Mouse (Mus musculus) G1E-ER4 (cell line): ENCODE data around the gene Dnajb11. TPM values are rescaled to one million over a fixed set of nuclear protein-coding genes. Genes with fewer than 3 reads are reported as not detected.

Source experiments
- GATA1 ChIP-seq: IDR thresholded peaks from one replicate; pipeline ENCODE4 v1.8.0; 2012; ENCODE audit warnings: low read length, inconsistent platforms
- polyA plus RNA-seq: library from polyadenylated mRNA; stranded (reverse); fragments of >175 nt; gene quantifications from 2 replicates; pipeline ENCODE4 v1.2.3, GENCODE M21; 2012

Dnajb11 gene
- polyA plus RNA-seq, 1 experiment, result 44.1 TPM

- TF ChIP-seq GATA1, result no peak
These were observed 51.6 kb downstream of the Dnajb11 start for GRCm38 (mm10) chr16:22909290-22909689.

GRCm38 (mm10) chr16:22911986-22912385 is 54.3 kb downstream of the Dnajb11 start:
- no peak for TF ChIP-seq GATA1

- no peak for TF ChIP-seq GATA1
These were observed 55.2 kb downstream of the Dnajb11 start for GRCm38 (mm10) chr16:22912886-22913285.

GRCm38 (mm10) chr16:22914276-22914675 is 56.6 kb downstream of the Dnajb11 start:
- no peak for TF ChIP-seq GATA1

- TF ChIP-seq GATA1, result no peak
These were observed 60.4 kb downstream of the Dnajb11 start, which contains the start of gene Fetub for GRCm38 (mm10) chr16:22918034-22918433. Gene Fetub (plus strand): TSS chr16:22918334.

- TF ChIP-seq GATA1, result no peak
These were observed 61.1 kb downstream of the Dnajb11 start for GRCm38 (mm10) chr16:22918664-22919312.

DNA sequence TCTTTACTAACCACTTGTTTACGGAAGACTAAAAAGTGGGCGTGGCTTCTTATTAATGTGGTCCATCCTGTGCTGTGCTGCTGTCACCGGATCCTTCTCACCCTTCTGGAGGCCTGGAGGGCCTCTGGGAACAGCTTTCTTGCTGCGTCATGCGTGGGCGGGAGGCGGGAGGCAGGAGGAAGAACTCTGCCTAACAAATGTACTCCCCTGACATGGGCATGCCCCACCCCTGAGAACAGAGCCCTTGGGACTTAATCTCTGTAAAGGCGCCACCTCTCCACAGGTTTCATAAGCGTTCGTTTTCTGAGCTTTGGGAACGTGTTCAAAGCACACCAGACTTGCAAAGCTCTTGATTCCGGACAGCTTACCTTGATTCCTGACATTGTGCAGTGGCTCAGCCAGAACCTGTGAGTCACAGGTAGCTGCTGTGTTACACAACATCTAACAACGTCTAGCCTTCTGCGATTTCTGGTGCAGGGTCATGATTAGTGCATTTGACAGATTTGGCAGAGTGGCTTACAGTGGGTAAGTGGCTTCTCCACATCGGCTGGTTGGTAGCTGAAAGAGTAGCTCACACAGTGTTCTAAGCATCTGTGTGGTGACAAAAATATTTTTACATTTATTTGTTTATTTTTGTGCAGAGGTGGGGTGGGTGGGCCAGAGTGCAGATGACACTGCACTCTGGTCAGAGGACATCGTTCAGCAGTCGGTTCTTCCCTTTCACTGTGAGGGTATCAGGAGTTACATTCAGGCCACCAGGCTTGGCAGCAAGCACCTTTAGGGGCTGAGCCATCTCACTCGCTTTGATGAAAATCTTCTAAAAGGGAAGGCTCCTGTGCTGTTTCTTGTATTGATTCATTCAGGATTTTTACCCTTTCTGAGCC is 62.6 kb downstream of the Dnajb11 start:
- TF ChIP-seq GATA1, result no peak

GRCm38 (mm10) chr16:22921761-22922160 is 64.1 kb downstream of the Dnajb11 start:
- no peak for TF ChIP-seq GATA1

DNA sequence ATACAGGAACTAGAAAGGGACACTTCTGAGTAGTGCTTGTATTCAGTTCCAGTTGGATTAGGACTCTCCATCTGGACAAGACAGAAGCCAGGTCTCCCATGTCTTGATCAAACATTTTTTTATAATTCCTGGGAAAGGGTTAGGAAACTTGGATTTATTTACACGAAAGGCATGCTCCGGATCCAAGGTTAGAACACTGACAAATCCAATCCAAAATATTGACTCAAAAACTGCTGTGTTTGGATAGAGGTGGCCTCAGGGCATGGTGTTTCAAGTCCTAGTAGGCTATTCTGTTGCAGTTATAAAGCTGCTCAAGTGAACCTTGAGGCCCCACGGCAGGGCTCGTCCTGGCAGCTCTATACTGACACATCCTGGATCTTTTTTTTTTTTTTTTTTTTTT is 64.8 kb downstream of the Dnajb11 start:
- no peak for TF ChIP-seq GATA1

Other genes with a start within 250 kb of the Dnajb11 start
- gene Dgkg, start 200.6 kb upstream of the Dnajb11 start, polyA plus RNA-seq, result not detected in 2 replicates
- not detected in 2 replicates for gene Crygs, start 46.3 kb upstream of the Dnajb11 start, polyA plus RNA-seq
- 1.9 and 2.9 TPM in 2 replicates for gene Tbccd1, start 176 bp upstream of the Dnajb11 start, polyA plus RNA-seq
- gene Ahsg, start 33.4 kb downstream of the Dnajb11 start, polyA plus RNA-seq, result 0.21 and 0.65 TPM in 2 replicates
- gene Fetub, start 60.5 kb downstream of the Dnajb11 start, polyA plus RNA-seq, result 3.9 and 4.9 TPM in 2 replicates
- gene Hrg, start 93.2 kb downstream of the Dnajb11 start, polyA plus RNA-seq, result not detected in 2 replicates
- gene Kng2, start 171.6 kb downstream of the Dnajb11 start, polyA plus RNA-seq, result not detected in 2 replicates
- not detected in 2 replicates for gene Kng1, start 200.0 kb downstream of the Dnajb11 start, polyA plus RNA-seq
- gene Eif4a2, start 249.6 kb downstream of the Dnajb11 start, polyA plus RNA-seq, result 2.1 and 4.3 TPM in 2 replicates